Mouse (Mus musculus): Measurements from ENCODE around the gene Alg12. TPM values are rescaled to one million over a fixed set of nuclear protein-coding genes. Genes with fewer than 3 reads are reported as not detected.

Gene Alg12
- total RNA-seq, 2 experiments from 2014 or later, result 13.0 to 13.6 TPM

DNA sequence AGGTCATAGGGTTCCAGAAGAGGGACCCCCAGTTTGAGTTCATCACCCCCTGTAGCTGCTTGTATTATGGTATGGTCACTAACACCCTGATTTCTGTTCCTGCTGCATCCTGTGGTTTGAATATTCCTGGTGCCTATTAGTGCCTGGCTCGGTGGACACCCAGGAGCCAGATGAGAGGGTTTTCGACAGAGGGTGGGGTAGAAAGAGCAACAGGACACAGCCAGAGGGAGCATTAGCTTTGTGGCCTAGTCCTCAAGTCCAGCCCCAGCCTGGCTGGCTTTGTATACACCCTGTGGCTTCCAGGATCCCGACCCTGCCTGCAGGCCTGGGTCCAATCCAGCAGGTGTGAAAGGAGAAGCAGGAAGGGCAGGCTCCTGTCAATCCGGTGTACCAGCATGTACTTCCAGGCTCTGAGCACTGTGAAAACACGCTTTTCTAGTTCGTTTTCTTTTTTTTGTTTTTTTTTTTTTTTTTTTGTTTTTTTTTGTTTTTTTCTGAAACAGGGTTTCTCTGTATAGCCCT, 36.8 kb upstream of the Alg12 start:
- DNase-seq (ENCODE audit: low spot score in 2 of 2), result no peak

DNA sequence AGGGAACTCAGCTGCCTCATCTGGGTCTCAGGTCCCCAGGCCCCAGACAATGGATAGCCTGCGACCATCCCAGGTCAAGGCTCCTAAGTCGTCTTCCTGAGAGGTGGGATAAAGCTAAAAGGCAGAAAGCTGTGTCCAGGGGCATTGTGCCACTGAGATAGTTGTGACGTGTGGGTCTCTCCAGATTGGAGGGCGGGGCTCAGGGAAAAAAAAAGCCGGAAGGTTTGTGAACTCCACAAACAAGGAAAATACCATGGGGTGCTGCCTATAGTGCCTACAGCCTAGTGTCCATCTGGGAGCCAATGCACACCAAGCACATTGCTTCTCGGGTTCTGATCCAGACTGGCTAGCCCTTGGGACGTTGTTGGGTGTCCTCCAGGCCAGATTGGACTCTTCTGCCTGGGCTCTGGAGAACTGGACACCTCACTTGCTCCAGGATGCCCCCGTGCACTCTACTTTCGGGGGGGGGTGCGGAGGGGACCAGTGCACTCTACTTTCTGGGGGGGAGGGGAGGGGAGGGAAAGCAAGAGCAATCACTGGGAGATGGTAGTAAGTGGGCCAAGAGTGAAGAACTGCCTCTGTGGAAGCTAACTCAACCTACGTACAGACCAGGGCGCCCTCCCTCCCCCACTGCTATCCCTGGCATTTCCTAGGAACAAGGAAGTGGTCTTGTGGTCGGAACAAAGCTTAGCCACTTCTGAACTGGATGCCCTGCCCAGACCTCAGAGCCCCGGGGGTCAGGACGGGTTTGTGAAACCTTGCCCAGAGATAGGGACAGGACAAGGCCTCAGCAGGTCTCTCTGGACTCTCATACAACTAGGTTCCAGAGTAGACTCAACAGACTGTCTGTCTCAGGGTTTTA, 36.1 kb upstream of the Alg12 start:
- DNase-seq (ENCODE audit: low spot score in 2 of 2), result no peak

DNA sequence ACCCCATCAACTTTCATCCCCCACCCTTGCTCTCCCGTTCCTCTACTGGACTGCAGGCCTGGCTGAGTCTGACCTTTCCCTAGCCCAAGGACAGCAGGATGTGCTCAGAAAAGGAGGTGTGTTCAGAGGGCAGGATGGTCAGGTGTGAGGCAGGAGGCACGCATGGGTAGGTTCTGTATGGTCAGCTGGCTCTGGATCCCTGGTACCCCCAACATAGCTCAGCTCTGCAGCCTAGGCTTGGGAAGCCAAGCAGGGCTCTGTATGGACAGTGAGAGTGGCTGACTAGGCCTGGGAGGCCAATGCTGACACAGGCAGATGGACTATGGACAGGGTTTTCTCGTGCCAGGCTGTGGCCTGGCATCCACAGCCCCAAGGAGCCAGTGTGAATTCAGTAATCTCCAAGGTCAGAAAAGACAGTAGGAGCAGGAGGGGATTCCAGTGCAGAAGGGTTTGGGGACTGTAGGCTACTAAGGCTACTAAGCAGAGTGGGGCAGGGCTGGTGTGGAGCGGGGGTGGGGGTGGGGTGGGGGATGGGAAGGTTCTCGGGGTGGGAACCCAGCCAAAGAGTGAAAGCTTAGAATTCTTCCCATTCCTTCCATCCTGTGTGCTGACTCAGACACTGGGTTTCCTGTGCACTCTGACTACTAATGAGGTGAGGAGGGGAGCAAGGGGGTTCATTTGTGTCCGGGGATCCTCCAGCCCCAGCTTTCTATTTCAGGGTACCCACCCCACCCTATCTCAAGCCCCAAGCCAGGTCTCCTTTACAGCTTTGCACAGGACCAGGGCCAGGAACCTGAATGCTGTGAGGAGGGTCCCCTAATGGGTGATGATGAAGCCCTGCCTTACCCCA, 35.2 kb upstream of the Alg12 start:
- DNase-seq (ENCODE audit: low spot score in 2 of 2), result no peak

DNA sequence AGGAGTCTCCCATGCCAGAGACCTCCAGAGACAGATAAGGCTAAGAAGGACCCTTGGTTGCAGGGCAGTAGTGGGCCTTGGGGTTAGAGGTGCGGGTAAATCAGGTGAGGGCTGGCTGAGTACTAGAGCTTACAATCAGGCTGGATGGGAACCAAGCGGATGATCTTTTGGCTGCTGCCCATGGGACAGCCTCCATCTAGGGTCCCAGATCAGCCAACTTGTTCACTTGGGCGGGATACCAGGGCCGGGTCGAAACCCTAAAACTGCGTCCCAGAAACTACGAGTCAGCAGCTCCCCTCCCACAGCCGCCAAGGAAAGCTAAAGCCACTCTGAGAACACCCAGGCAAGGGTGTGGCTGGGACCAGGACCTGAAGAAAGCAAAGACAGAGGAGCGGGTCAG, 34.0 kb upstream of the Alg12 start:
- no peak for DNase-seq (ENCODE audit: low spot score in 2 of 2)

DNA sequence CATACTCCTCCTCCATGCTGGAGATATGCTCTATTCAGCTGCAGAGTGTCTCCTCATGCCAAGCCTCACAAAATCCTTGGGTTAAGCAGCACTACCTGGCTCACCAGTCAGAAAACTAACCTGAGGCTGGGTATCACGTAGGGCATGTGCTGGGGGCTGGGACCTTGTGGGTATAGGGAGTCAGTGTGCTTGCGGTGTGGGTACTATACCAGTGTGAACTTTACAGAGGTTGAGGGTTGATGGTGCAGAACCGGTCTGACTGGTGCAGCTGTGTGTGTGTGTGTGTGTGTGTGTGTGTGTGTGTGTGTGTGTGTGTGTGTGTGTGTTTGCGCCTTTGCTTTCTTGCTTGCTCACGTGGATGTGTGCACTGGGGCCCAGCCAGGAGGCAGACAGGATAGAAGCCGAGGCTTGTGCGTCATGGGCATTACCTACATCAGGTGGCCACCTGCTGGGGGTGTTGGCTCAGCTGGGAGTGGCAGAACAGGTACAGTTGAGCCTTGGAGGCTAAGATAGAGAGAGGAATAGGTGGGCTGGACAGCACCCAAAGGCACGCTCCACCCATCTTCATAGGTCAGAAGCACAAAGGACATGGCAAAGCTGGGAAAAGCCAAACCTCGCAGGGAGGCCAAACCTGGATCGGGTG, 32.5 kb upstream of the Alg12 start:
- DNase-seq (ENCODE audit: low spot score in 2 of 2), result no peak

DNA sequence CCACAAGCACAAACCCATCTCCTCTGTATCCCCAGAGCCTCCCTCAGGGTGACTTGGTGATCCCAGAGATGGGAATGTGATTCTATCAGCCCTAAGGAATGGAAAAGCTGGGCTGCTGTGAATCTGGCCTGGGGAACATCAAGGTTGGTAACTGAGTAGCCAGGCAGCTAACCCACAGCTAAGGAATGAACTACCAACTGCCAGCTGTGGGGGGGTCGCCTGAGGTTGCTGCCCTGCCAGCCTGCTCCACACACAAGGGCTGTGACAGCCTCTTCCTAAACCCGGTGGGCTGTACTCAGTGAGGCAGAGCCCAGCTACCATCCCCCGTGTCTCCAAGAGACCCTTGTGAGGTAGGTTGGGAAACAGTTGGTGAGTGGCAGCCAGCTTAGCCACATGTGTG, 32.0 kb upstream of the Alg12 start:
- DNase-seq (ENCODE audit: low spot score in 2 of 2), result no peak

DNA sequence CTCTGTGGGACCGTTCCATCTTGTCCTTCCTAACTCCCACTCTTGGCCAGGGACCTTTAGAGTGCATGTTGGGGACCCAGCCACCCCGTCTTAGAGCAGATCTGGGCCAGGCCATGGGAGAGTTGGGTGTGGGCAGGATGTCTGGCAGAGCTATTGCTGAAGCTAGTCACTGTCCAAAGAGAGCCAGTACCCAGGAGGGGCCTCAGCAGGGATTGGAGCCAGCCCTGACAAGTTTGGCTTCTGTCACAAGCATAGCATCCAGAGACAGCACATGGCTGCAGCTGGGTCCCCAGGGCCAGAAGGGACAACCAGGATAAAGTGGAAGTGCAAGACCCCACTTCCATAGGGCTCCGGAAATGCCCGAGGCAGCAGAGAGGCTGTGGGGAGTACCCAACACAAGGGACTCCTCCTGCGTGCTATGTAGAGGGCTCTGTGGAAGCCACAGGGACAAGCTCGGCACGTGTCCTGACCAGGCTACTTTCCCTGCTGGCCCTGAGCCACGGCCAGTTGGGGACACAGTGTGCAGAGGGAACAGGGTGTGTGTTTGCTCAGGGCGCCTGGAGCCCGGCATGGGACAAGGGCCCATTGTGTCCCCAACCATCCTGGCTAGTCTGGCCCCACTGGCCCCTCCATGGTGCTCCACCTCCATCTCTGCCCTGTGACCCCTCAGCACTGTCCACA, 31.2 kb upstream of the Alg12 start:
- peak; percentile 76 to 80 for DNase-seq (ENCODE audit: low spot score in 2 of 2)

DNA sequence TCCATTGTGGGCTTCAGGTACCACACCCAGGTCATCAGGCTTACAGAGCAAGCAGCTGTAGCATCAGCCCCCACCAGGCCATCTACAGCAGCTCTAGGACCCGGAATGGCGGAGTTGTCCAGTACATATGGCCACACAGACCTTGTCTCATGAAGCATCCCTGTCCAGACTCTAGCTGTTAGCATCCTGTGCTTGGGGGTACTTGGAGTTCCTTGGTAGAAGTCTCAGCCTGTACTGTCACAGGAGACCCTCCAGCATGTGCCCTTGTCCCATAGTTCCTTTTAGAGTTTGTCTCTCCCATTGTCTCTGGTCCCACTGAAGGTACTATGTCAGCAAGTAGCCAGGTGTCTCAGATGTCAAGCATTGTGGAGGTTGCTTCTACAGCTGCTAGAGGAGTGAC, 30.5 kb upstream of the Alg12 start:
- no peak for DNase-seq (ENCODE audit: low spot score in 2 of 2)

DNA sequence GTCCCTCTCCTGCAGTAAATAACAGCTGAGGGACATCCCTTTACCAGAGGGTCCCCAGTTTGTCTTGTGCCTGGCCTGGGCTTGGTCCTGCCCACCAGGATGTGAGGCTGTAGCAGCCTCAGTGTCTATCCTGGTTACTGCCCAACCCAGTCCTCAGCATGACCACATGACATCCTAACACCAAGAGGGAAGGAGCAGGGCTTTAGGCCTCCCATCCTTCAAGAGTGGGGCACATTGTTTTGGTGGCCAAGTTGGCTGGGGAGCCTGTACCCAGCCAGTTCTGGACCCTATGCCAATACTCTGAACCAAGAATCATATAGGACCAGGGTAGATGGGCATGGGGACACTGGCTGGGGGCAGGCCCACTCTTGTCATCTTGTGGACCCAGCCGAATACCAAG, 29.5 kb upstream of the Alg12 start:
- DNase-seq (ENCODE audit: low spot score in 2 of 2), result no peak

DNA sequence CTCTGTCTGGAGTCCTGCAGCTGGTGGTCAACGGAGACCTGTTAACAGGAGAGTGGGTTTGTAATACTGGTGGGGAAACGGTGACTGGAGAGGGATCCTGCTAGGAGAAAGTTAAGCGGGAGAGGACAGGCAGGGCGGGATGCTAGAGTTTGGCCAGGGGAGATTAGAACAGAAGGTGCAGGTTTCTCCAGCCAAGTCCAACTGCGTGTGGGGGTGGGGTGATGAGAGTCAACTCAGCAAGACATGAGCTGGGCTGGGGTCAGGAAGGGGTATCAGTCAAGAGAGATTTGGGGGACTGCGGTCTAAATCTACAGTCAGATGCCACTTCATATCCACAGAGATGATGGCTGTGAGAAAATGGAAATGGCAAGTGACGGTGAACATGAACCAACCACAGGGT, 25.8 kb upstream of the Alg12 start:
- no peak for DNase-seq (ENCODE audit: low spot score in 2 of 2)

DNA sequence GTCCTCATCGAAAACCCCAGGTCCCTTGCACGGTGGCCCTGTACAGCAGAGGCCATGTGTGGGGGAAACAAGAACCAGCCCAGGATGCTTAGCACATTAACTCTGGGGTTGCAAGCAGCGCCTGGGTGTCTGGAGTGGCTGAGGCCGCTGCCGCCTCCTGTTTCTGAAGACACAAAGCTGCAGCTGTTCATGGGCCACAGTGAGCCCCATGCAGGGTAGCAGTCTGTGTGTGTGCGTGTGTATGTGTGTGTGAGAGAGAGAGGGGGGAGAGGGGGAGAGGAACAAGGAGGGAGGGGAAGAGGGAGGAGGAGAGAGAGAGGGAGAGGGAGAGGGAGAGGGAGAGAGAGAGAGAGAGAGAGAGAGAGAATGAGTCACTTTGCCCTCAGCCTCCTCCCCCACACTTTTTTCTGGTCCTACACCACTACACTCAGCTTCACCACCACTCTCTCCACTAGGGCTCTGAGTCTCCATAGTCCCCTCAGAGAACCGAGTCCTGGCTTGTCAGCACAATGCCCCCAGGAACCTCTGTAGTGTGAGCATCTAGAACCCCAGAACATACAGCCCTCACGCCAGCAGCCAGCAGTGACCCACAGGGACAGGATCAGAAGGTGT, 24.5 kb upstream of the Alg12 start:
- peak; percentile 39 to 42 for DNase-seq (ENCODE audit: low spot score in 2 of 2)

DNA sequence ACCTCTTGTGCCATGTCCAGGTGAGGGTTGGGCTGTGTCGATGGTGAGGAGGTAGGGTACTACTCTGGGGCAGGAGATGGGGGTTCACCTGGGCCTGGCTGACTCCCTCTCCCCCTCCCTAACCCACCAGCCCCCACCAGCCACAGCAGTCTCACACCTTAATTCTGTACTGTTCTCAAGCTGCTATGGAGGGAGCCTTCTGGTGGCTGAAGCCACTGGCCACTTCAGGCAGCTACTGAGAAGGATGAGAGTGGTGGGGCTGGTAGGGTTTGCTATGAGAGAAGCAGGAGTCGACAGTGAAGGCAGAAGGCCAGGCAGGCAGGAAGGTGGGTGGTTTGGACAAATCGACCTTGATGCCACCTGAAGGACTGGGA, 23.2 kb upstream of the Alg12 start:
- DNase-seq (ENCODE audit: low spot score in 2 of 2), result no peak

DNA sequence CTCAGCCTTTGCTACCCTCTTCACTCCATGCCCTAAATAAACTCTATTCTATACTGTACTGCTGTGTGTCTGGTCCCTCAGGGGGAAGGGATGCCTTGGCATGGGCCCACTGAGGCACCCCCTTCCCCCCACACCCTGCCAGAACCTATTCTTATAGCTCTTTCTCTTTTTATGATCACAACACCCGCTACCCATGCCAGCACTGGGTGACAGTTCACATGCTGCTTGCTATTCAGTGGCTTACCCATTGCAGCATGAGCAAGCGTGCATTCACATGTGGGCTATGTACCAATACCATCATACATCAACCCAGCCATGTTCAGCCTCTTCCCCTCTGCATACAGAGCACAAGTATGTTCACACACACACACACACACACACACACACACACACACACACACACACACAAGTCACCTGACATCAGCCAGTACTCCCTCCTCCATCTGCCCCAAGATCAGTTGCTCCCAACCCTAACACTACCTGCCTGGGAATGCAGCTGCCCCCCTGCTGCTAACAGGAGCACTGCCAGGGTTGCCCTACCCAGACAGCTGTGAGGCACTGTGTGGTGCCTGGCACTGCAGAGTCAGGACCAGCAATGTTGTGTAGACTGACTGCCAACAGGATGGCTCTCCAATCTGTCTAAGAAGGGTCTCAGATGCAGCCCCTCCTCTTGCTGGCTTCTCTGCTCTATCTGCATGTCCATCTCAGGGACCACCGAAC, 22.6 kb upstream of the Alg12 start:
- no peak for DNase-seq (ENCODE audit: low spot score in 2 of 2)

DNA sequence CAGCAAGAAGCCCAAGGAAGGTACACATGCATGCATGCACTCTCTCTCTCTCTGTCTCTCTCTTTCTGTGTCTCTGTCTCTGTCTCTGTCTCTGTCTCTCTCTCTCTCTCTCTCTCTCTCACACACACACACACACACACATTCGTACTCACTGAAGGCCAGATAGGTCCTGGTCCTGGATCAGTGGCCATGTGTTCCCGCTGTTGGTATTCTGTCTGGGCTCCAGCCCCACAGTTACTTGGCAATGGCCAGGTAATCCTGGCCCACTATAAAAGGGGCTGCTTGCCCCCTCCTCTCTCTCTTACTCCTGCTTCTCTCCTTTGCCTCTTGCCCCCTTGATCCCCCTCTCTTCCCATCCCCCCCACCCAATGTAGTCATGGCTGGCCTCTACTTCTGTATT, 22.0 kb upstream of the Alg12 start:
- no peak for DNase-seq (ENCODE audit: low spot score in 2 of 2)

DNA sequence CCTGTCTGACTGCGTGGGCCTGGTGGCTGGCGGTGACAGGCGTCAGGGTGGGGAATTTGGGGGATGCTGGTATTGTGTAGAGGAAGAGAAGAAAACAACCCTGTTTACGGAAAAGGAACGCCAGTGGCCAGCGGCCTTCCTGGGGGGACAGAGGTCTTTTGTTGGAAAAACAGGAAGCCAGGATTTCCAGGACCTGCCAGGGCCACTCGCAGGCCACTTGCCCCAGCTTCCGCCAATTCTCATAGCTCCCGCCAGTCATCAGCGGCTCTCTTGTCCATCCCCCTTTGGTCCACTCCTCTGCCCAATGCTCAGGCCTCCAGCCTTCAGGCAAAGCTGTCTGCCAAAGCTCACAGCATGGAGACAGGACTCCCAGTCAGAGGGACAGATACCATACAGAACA, 21.0 kb upstream of the Alg12 start:
- DNase-seq (ENCODE audit: low spot score in 2 of 2), result no peak

DNA sequence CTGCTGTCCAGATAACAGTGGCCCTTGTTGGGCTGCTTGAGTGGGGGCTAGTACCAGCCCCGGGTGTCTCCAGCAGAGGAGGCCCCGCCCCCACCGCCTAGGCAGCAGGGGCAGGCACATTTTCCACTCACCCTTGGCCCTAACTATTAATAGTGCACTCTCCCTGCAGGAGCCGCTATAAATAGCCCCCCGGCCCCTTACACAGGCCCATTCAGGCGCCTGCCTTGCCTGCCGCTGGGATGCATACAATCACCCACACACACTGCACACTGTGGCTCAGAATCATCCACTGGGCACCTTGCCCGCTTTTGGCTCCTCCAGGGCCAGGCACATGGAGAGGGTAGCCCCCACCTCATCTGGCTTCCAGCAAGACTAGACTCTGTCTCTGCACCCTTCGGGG, 20.2 kb upstream of the Alg12 start:
- peak; percentile 63 to 73 for DNase-seq (ENCODE audit: low spot score in 2 of 2)

DNA sequence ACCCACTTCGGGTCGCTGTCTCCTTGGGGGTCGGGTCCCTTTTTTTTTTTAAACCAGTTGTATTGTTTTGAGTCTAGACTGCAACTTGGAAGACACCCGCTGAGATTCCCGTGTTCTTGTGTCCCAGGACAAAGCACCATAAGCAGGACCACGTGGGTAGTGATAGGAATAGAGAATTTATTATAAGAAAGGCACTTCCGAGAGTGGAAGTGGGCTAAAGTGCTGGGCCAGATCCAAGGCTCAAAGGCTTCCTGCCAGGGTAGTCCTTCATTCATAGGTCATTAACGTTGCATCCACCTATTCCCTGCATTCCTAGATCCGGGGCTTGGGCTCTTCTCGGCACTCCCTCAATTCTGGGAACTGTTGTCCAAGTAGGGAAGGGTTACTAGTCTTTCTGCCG, 18.9 kb upstream of the Alg12 start:
- DNase-seq (ENCODE audit: low spot score in 2 of 2), result no peak

DNA sequence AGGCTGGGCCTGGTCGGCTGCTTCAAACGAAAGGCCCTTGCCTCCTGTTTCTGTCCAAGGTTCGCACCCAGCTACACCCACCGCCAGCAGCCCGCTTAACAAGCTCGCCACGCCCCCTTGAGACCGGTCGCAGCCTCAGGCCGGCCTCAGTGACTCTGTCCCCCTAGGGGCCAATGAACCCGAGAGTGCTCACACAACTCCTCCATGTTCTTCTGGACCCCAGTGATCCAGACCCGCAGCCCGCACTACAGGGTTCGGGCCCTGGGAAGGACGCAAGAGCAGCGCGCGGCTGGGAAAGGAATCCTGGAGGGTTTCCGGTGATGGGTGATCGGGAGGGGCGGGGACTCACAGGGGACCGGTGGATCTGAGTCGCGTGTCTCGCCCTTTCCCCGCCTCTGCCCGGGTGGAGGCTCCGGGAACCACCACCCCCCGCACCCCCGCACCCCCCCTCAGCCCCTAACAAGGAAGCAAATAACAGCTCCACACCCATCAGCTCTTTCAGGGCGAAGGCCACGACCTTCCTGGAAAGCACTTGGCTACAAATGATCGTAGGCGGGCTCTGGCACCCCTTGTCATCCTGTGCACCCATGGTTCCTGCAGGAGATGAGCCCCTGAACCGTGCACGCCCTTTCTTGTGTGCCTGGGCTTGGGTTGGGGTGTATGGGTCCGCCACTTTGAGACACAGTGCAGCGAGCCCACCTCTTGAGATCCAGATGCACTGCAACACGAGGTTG, 18.2 kb upstream of the Alg12 start:
- DNase-seq (ENCODE audit: low spot score in 2 of 2), result peak; percentile 43 to 56

DNA sequence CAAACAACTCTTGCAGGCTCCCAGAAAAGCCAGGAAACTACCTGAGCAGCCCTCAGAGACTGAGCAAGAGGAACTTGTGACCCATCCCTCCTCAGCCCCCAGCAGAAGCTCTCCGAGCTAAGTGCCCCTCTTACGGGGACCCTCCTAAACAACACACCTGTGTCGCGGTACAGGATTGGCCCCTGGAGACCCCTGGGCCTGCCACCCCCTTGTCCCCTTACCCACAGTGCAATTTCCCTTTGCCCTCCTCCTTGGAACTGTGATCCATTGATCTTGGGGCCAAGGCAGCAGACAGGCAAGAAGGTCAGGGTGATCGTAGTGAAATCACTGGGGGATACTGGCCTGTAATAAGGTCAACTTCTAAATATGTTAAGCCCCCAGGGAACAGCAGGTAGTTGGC, 17.5 kb upstream of the Alg12 start:
- no peak for DNase-seq (ENCODE audit: low spot score in 2 of 2)
